Mouse (Mus musculus) brain, embryonic 18.5 days (tissue): ENCODE measurements around the gene Fam120a.

Source experiments
- DNase-seq: peaks from one replicate; pipeline ENCODE4 v3.0.0-alpha.2; 2012; ENCODE audit warnings: low read depth, low spot score

Fam120a gene

GRCm38 (mm10) chr13:48967956-48968749 lies at the start of gene Fam120a:
Fam120a (minus strand) TSS chr13:48968017.
- DNase-seq: peak; percentile 76

- no peak for DNase-seq
Measured at GRCm38 (mm10) chr13:49017375-49017774, 49.6 kb upstream of the Fam120a start.

GRCm38 (mm10) chr13:49016311-49016761 lies 48.5 kb upstream of the Fam120a start:
- peak; percentile 79 for DNase-seq

GRCm38 (mm10) chr13:49015366-49016306 lies 47.8 kb upstream of the Fam120a start:
- no peak for DNase-seq

GRCm38 (mm10) chr13:49013206-49013794 lies 45.5 kb upstream of the Fam120a start:
- DNase-seq: no peak

- DNase-seq: no peak
Measured at GRCm38 (mm10) chr13:49001691-49002090, 33.9 kb upstream of the Fam120a start.

- DNase-seq: no peak
Measured at GRCm38 (mm10) chr13:48998591-48998990, 30.8 kb upstream of the Fam120a start.

- DNase-seq: no peak
Measured at GRCm38 (mm10) chr13:48996731-48997130, 28.9 kb upstream of the Fam120a start.

GRCm38 (mm10) chr13:48994903-48995302 lies 27.1 kb upstream of the Fam120a start:
- DNase-seq: no peak

- DNase-seq: no peak
Measured at GRCm38 (mm10) chr13:48992914-48993313, 25.1 kb upstream of the Fam120a start.

- DNase-seq: no peak
Measured at GRCm38 (mm10) chr13:48990138-48990537, 22.3 kb upstream of the Fam120a start.

- DNase-seq: no peak
Measured at GRCm38 (mm10) chr13:48982482-48983098, 14.8 kb upstream of the Fam120a start.

GRCm38 (mm10) chr13:48979069-48979468 lies 11.3 kb upstream of the Fam120a start:
- no peak for DNase-seq

GRCm38 (mm10) chr13:48977858-48978257 lies 10.0 kb upstream of the Fam120a start:
- DNase-seq: no peak

- DNase-seq: no peak
Measured at GRCm38 (mm10) chr13:48974699-48975098, 6.9 kb upstream of the Fam120a start.

- DNase-seq: no peak
Measured at GRCm38 (mm10) chr13:48974266-48974665, 6.4 kb upstream of the Fam120a start.

- no peak for DNase-seq
Measured at GRCm38 (mm10) chr13:48973231-48973630, 5.4 kb upstream of the Fam120a start.

- DNase-seq: no peak
Measured at GRCm38 (mm10) chr13:48971033-48971432, 3.2 kb upstream of the Fam120a start.

- DNase-seq: no peak
Measured at GRCm38 (mm10) chr13:48970566-48970965, 2.7 kb upstream of the Fam120a start.

GRCm38 (mm10) chr13:48968750-48969088 lies 902 bp upstream of the Fam120a start:
- DNase-seq: no peak
